Comparison of ENCODE assay signal across 8 mouse cellular contexts in the genomic region with DNA sequence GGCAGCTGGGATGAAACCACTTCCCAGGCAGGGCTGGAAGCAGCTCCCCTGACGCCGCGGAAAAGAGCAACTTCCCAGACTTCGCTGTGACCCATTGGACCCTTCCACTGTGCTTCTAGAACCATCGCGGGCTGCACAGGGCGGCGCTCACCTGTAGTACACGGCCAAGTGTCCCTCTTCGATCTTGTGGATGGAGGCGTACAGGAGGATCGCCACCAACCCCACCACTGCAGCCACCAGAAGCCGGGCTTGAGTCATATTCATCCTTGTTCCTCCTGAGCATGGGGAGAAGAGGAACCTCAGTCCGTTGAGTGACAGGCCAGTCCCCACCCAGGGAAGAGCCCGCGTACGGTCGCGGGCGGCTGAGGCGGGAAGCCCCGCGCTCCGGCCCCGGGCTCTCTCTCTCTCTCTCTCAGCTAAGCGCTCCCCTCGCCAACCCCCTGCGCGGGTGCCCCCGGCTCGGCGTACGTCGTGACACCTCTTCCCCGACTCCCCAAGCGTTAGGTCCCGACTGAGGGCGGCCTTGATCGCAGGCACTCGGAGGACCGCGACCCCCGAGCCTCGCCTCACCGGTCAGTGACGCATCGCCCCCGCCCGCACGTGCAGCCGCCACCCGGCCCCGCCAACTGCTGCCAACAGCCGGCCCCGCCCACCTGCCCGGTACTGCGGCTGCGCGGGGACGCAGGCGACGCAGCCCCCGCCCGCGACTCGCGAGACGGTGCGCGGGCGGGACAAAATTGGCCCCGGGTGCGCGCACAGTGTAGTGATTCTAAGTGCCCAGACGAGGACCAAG. TPM values are rescaled to one million over a fixed set of nuclear protein-coding genes. Genes with fewer than 3 reads are reported as not detected.
A peak's percentile ranks its signal among the peaks of the same experiment; 100 is the strongest.
DNase-seq lines count a peak whose midpoint lies in the region; ATAC-seq and TF ChIP-seq lines count a peak whose summit lies in the region.

Gene Erlin1, minus strand, starts transcription at position 665 of the 793 bp plus-strand sequence.

- no peaks in the 10 kb centered on the region for H3K27me3 ChIP-seq in lung, embryonic 15.5 days

- peak within 1 kb of the TSS; percentile 71 for H3K9ac ChIP-seq in lung, embryonic 15.5 days

- under 1% methylated on average over 63 of the region's 75 CpGs for WGBS in lung, embryonic 15.5 days
- 1% methylated on average over 75 of the region's 75 CpGs for WGBS in olfactory bulb, adult 2 months

- peak within 1 kb of the TSS; percentile 77 for H3K4me2 ChIP-seq in lung, embryonic 15.5 days

- peak within 1 kb of the TSS; percentile 72 for H3K4me3 ChIP-seq in lung, embryonic 15.5 days
- H3K4me3 ChIP-seq in olfactory bulb, adult 2 months (ENCODE audit: insufficient read depth, low read depth, low read length): peak within 1 kb of the TSS; percentile 64

- peak within 1 kb of the TSS; percentile 58 for H3K27ac ChIP-seq in lung, embryonic 15.5 days
- H3K27ac ChIP-seq in olfactory bulb, adult 2 months (ENCODE audit: insufficient read depth, low read depth, low read length): no peak within 1 kb of the TSS

- peak; percentile 25; the same call in 1 of the 2 replicates for TF ChIP-seq POLR2A in olfactory bulb, adult 2 months (IDR thresholded peaks at IDR 0.05; ENCODE audit: insufficient read depth, low read depth, low read length)

- DNase-seq in MN1 (ENCODE audit: low spot score): peak; percentile 86
- DNase-seq in cerebellum, adult 8-10 months: peak; percentile 89
- peak; percentile 72 for DNase-seq in forelimb bud, embryonic 11.5 days (ENCODE audit: low read depth, low spot score)
- DNase-seq in layer of hippocampus, adult 9-10 months (ENCODE audit: low spot score): peak; percentile 59
- peak; percentile 71 to 76 for DNase-seq in thymus, adult 18-20 months

- no peaks in the 10 kb centered on the region for H3K9me3 ChIP-seq in lung, embryonic 15.5 days

- H3K4me1 ChIP-seq in lung, embryonic 15.5 days: peaks cover 14% of the 10 kb centered on the region
- H3K4me1 ChIP-seq in olfactory bulb, adult 2 months (ENCODE audit: control insufficient read depth, insufficient read depth, low read length): 0 out of 2 replicates have a peak, but pooled peaks cover 4% of the 10 kb centered on the region

- H3K36me3 ChIP-seq in lung, embryonic 15.5 days: no peaks in the 10 kb centered on the region

- ATAC-seq in hematopoietic stem cell, adult 5-6 weeks (replicated peaks in 1 of 2; ENCODE audit: insufficient read depth in 1 of 2, low FRiP score in 2 of 2, low TSS enrichment in 1 of 2, low read depth in 1 of 2, poor library complexity in 2 of 2, severe bottlenecking in 2 of 2): peak; percentile 74 to 93
- ATAC-seq in lung, embryonic 15.5 days (ENCODE audit: borderline replicate concordance, extremely low read depth, low FRiP score, low TSS enrichment): peak; percentile 94

- no peak for TF ChIP-seq CTCF in olfactory bulb, adult 2 months (IDR thresholded peaks at IDR 0.05; ENCODE audit: insufficient read depth, low read depth, low read length)

RNA-seq across cellular contexts. Expression of gene Erlin1, which starts in this region (rescaled TPM):
- total RNA-seq in hematopoietic stem cell, adult 5-6 weeks (2017): 16.9 and 24.0 TPM in 2 replicates
- 38.9 and 41.9 TPM in 2 replicates for polyA plus RNA-seq in lung, embryonic 15.5 days (2015; fragmentation: Nextera tagmentation; extraction: Ambion mirVana)
- not detected in 2 replicates for polyA plus RNA-seq in olfactory bulb, adult 2 months (2012; ENCODE audit: insufficient read depth, insufficient read length, low replicate concordance, missing spikeins)
